Mouse (Mus musculus) forebrain, embryonic 11.5 days (tissue): ENCODE results near the gene Zbtb25. TPM values are rescaled to one million over a fixed set of nuclear protein-coding genes. Genes with fewer than 3 reads are reported as not detected.
A peak's percentile ranks its signal among the peaks of the same experiment; 100 is the strongest.

Source experiments
- ATAC-seq: fragments of 200-750 bp; cut with Nextera tagmentation; replicated peaks from 2 replicates; pipeline ENCODE4 v1.8.0; 2017; ENCODE audit warnings: moderate TSS enrichment; ENCODE audit not compliant: low FRiP score
- DNase-seq: peaks from one replicate; pipeline ENCODE4 v3.0.0-alpha.2; 2017; ENCODE audit warnings: low spot score
- H3K27ac ChIP-seq: fragments of 300-500 bp; sonication (generic); 2 replicates; pipeline ENCODE4 v1.5.1; 2014; ENCODE audit warnings: low read depth, low read length
- H3K27me3 ChIP-seq: fragments of 300-500 bp; sonication (generic); 2 replicates; pipeline ENCODE4 v1.6.1; 2014; ENCODE audit warnings: mild to moderate bottlenecking, low read length, mixed read lengths; ENCODE audit not compliant: control insufficient read depth, insufficient read depth
- H3K36me3 ChIP-seq: fragments of 300-500 bp; sonication (generic); 2 replicates; pipeline ENCODE4 v1.6.1; 2014; ENCODE audit warnings: mild to moderate bottlenecking, low read length, moderate library complexity, mixed read lengths; ENCODE audit not compliant: control insufficient read depth, insufficient read depth
- H3K4me1 ChIP-seq: fragments of 300-500 bp; sonication (generic); replicated peaks from 2 replicates; pipeline ENCODE4 v1.6.1; 2014; ENCODE audit warnings: low read length, mixed read lengths; ENCODE audit not compliant: control insufficient read depth, insufficient read depth
- H3K4me2 ChIP-seq: fragments of 300-500 bp; sonication (generic); 2 replicates; pipeline ENCODE4 v1.6.1; 2014; ENCODE audit warnings: low read depth, mild to moderate bottlenecking, low read length, moderate library complexity, mixed read lengths; ENCODE audit not compliant: severe bottlenecking
- H3K4me3 ChIP-seq: fragments of 300-500 bp; sonication (generic); 2 replicates; pipeline ENCODE4 v1.5.1; 2014; ENCODE audit warnings: low read depth, low read length
- H3K9ac ChIP-seq: fragments of 300-500 bp; sonication (generic); 2 replicates; pipeline ENCODE4 v1.6.1; 2014; ENCODE audit warnings: low read length
- H3K9me3 ChIP-seq: fragments of 300-500 bp; sonication (generic); 2 replicates; pipeline ENCODE4 v1.6.1; 2016; ENCODE audit warnings: low read length, mixed read lengths; ENCODE audit not compliant: control insufficient read depth
- whole genome bisulfite sequencing: fragments of 180-500 bp; shearing (Covaris S2); extraction: QIAGEN DNeasy Blood & Tissue Kit; methylation state at CpG from one replicate; pipeline ENCODE4 v1.1.7; 2014; 5-methylcytosine and 5-hydroxymethylcytosine counted together
- polyA plus RNA-seq: library from polyadenylated mRNA; unstranded; fragments of >200 nt; fragmentation: Nextera tagmentation; extraction: Ambion mirVana; gene quantifications from 2 replicates; pipeline ENCODE4 v1.2.1, GENCODE M21; 2014

Gene Zbtb25
- 19.8 and 23.0 TPM in 2 replicates for polyA plus RNA-seq

DNA sequence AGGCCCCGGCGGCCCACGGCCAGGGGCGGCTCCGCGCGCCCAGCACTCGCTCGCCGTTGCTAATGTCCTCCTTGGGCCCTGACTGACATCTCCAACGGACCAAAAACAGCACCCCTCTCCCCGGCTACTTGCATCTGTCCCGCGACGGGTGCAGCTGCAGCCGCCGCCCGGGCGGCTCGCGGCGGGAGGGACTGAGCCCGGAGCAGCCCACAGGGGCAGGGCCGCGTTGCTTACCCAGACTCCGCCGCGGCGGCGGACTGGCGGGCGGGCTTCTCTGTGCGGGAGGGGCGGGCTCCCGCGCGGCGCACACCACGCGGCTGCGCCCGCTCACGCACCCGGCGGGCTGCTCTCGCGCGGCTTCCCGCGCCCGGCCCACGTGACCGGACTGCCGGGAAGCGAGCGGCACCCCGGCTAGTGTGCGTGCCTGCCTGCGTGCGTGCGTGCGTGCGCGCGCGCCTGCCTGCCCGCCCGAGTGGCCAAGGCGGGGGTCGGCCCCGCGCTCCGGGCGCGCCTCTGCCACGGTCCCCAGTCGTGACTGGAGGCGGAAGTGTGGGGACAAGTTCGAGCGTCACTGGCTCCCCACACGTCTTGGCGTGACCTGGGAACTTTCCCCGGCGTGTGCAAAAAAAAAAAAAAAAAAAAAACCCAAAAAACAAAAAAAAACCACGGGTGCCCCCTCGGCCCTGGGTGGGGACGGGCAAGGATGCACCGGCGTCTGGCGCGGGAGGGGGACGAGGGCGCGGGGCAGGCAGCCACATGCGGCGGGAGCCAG lies at the start of gene Zbtb25:
TSS of gene Zbtb25 (minus strand) at position 397 of the 772 bp plus-strand sequence.
- DNase-seq (peak; percentile 94), ATAC-seq (peak; percentile 82)
- Histone ChIP-seq H3K4me1 (peaks cover 12% of the 10 kb centered on the region; the same call in 1 of the 2 replicates), H3K36me3 (no peaks in the 10 kb centered on the region), H3K4me2 (peak within 1 kb of the TSS; percentile 85), H3K4me3 (peak within 1 kb of the TSS; percentile 91), H3K27me3 (no peaks in the 10 kb centered on the region), H3K27ac (peak within 1 kb of the TSS; percentile 98), H3K9ac (peak within 1 kb of the TSS; percentile 99), H3K9me3 (no peaks in the 10 kb centered on the region)
- under 1% methylated on average over 76 of the region's 96 CpGs for WGBS

DNA sequence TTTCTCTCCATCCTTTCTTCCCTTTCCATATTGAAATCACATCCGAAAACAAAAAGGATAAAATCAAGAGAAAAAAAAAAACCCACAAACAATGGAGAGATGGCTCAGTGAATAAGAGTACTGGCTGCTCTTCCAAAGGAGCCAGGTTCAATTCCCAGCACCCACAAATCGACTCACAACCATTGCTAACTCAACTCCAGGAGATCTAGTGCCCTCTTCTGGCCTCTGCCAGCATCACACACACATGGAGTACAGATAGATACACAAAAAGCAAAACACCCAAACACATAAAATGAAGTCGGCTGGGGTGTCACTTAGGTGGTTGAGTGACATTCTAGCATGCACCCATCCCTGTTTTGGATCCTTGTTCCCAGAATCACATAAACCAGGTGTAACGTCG lies 48.9 kb upstream of the Zbtb25 start:
- no peak overlapping the region for H3K27ac ChIP-seq
- ATAC-seq = no peak
- H3K4me2 ChIP-seq = no peak overlapping the region
- WGBS = 90% methylated on average over 5 of the region's 5 CpGs
- no peak overlapping the region for H3K4me3 ChIP-seq
- H3K36me3 ChIP-seq = no peaks in the 10 kb centered on the region
- H3K9ac ChIP-seq = no peak overlapping the region
- H3K9me3 ChIP-seq = peaks cover 2% of the 10 kb centered on the region; the same call in 1 of the 2 replicates
- peaks cover 3% of the 10 kb centered on the region; the same call in 1 of the 2 replicates for H3K4me1 ChIP-seq
- DNase-seq = no peak
- peaks cover 7% of the 10 kb centered on the region; the same call in 1 of the 2 replicates for H3K27me3 ChIP-seq

DNA sequence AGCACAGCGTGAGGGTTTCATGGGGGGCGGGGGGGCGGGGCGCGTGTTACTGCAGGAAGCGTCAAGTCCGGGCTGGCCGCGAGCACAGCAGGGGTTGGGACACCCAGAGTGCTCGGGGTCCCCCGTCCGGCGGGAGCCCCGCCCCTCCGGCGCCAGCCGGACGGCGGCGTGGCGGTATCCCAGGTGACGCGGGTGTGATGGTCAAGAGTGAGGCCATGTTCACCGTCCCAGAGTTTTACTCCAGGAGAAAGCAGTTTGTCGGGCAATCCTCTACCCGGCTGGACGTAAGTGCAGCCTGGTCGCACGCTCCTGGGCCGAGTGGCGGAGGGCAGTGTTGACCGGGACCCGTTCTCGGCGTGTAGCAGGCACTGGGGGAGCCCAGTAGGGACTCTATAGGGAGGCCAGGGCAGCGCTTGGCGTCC lies 48.0 kb upstream of the Zbtb25 start, which contains the start of gene Ppp1r36:
TSS of gene Ppp1r36 (plus strand) at position 106 of the 422 bp plus-strand sequence.
- Histone ChIP-seq H3K4me3 (peak within 1 kb of the TSS; percentile 36), H3K9me3 (peaks cover 2% of the 10 kb centered on the region; the same call in 1 of the 2 replicates), H3K36me3 (no peaks in the 10 kb centered on the region), H3K9ac (peak within 1 kb of the TSS; percentile 41), H3K27ac (no peak within 1 kb of the TSS), H3K4me1 (peaks cover 3% of the 10 kb centered on the region; the same call in 1 of the 2 replicates), H3K4me2 (peak within 1 kb of the TSS; percentile 71), H3K27me3 (peaks cover 7% of the 10 kb centered on the region; the same call in 1 of the 2 replicates)
- WGBS = under 1% methylated on average over 36 of the region's 37 CpGs
- DNase-seq (peak; percentile 58), ATAC-seq (0 out of 2 replicates have a peak, but pooled peaks have one; percentile 18)

DNA sequence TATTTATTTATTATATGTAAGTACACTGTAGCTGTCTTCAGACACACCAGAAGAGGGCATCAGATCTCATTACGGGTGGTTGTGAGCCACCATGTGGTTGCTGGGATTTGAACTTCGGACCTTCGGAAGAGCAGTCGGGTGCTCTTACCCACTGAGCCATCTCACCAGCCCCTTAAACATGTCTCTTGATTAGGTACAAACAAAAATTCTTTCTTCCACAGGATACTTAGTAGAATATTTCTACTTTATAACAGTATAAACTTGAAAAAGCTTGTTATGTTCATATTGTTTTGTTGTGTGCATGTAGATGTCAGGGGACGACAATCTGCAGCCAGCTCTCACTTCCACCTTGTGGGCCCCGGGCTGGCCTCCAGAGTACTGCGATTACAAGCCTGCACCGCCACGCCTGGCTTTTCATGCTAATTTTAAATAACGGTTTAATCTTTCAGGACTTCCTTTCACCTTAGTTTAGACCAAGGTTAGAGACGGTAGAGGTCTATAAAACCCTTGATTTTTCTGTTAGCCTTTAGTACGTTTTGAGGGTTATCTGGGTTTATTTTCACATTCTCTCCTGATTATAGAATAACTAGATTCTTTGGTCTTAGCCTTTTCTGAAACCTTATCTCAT lies 46.1 kb upstream of the Zbtb25 start:
- no peak overlapping the region for H3K4me3 ChIP-seq
- peaks cover 3% of the 10 kb centered on the region; the same call in 1 of the 2 replicates for H3K4me1 ChIP-seq
- no peak for DNase-seq
- H3K9ac ChIP-seq = no peak overlapping the region
- H3K27me3 ChIP-seq = peaks cover 7% of the 10 kb centered on the region; the same call in 1 of the 2 replicates
- H3K4me2 ChIP-seq = no peak overlapping the region
- no peaks in the 10 kb centered on the region for H3K36me3 ChIP-seq
- ATAC-seq = no peak
- WGBS = 90% methylated on average over 11 of the region's 12 CpGs
- no peak overlapping the region for H3K27ac ChIP-seq
- H3K9me3 ChIP-seq = peaks cover 2% of the 10 kb centered on the region; the same call in 1 of the 2 replicates

DNA sequence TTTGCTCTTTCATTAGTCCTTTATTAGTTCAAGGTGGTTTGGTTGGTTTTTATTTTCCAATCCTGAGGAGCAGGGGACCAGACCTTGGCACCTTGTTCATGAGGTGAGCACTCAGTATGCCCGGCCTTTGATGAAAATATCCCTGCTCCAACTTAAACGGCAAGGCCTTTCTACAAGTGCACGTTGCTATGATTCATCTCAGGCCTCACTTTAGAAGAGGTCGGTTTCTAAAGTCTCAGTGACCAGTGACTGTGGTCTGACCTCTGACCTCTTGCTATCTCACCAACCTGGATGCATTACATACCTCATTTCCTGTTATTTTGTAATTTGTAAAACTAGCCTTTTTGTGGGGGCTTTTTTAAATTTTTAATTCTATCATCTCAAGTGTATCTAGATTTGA lies 39.8 kb upstream of the Zbtb25 start:
- Histone ChIP-seq H3K9me3 (no peaks in the 10 kb centered on the region), H3K4me3 (no peak overlapping the region), H3K4me1 (no peaks in the 10 kb centered on the region), H3K4me2 (no peak overlapping the region), H3K9ac (no peak overlapping the region), H3K36me3 (no peaks in the 10 kb centered on the region), H3K27ac (no peak overlapping the region), H3K27me3 (peaks cover 31% of the 10 kb centered on the region)
- DNase-seq = no peak
- no peak for ATAC-seq
- WGBS = 65% methylated on average over 4 of the region's 4 CpGs

DNA sequence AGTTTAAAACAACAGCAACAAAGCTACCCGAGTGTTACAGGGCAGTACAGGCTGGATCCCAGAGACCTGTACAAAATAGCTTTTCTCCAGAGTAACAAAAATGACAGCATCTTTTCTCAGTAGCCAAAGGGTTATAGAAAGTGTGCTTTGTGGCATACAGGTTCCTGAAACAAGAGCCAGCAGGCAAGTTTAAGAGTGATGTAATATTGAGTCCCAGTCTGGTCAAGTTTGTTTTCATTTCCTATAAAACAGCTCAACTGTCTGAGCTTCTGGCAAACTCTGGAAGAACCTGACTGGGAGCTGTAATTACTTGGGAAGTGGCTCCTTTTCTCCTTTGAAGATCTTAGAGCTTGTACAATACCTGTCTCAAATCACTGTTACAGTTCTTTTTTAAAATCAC lies 37.8 kb upstream of the Zbtb25 start:
- H3K4me2 ChIP-seq = no peak overlapping the region
- DNase-seq (no peak), ATAC-seq (no peak)
- H3K9ac ChIP-seq = no peak overlapping the region
- WGBS = 25% methylated on average over 1 of the region's 1 CpGs
- H3K4me1 ChIP-seq = no peaks in the 10 kb centered on the region
- H3K9me3 ChIP-seq = no peaks in the 10 kb centered on the region
- peaks cover 31% of the 10 kb centered on the region for H3K27me3 ChIP-seq
- no peak overlapping the region for H3K4me3 ChIP-seq
- H3K36me3 ChIP-seq = no peaks in the 10 kb centered on the region
- H3K27ac ChIP-seq = no peak overlapping the region

DNA sequence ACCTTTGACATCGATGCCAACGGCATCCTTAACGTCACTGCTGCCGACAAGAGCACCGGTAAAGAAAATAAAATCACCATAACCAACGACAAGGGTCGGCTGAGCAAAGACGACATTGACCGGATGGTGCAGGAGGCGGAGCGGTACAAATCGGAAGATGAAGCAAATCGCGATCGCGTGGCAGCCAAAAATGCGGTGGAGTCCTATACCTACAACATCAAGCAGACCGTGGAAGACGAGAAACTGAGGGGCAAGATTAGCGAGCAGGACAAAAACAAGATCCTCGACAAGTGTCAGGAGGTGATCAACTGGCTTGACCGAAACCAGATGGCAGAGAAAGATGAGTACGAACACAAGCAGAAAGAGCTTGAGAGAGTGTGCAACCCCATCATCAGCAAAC lies 36.6 kb upstream of the Zbtb25 start:
- Histone ChIP-seq H3K9me3 (no peaks in the 10 kb centered on the region), H3K9ac (no peak overlapping the region), H3K4me2 (peak overlapping the region; percentile 27; the same call in 1 of the 2 replicates), H3K4me3 (no peak overlapping the region; the same call in 1 of the 2 replicates), H3K36me3 (no peaks in the 10 kb centered on the region), H3K27ac (no peak overlapping the region), H3K4me1 (no peaks in the 10 kb centered on the region), H3K27me3 (peaks cover 31% of the 10 kb centered on the region)
- no peak for DNase-seq
- ATAC-seq = no peak
- 3% methylated on average over 23 of the region's 23 CpGs for WGBS

DNA sequence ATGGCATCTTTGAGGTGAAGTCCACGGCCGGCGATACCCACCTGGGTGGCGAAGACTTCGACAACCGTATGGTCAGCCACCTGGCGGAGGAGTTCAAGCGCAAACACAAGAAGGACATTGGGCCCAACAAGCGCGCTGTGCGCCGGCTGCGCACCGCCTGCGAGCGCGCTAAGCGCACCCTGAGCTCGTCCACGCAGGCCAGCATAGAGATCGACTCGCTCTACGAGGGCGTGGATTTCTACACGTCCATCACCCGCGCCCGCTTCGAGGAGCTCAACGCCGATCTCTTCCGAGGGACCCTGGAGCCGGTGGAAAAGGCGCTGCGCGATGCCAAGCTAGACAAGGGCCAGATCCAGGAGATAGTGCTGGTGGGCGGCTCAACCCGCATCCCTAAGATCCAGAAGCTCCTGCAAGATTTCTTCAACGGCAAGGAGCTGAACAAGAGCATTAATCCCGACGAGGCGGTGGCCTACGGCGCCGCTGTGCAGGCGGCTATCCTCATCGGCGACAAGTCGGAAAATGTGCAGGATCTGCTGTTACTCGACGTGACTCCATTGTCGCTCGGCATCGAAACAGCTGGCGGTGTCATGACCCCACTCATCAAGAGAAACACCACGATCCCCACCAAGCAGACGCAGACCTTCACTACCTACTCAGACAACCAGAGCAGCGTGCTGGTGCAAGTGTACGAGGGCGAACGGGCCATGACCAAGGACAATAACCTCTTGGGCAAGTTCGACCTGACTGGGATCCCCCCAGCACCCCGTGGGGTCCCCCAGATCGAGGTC lies 36.0 kb upstream of the Zbtb25 start:
- H3K27me3 ChIP-seq = peaks cover 31% of the 10 kb centered on the region
- WGBS = 3% methylated on average over 64 of the region's 64 CpGs
- no peak overlapping the region for H3K9ac ChIP-seq
- no peak overlapping the region for H3K27ac ChIP-seq
- H3K4me3 ChIP-seq = peak overlapping the region; percentile 59
- no peaks in the 10 kb centered on the region for H3K9me3 ChIP-seq
- H3K4me2 ChIP-seq = peak overlapping the region; percentile 71
- DNase-seq (peak; percentile 72), ATAC-seq (no peak)
- no peaks in the 10 kb centered on the region for H3K4me1 ChIP-seq
- no peaks in the 10 kb centered on the region for H3K36me3 ChIP-seq
